Mouse (Mus musculus) stomach, embryonic 14.5 days (tissue): ENCODE measurements around the gene Tent5c. TPM values are rescaled to one million over a fixed set of nuclear protein-coding genes. Genes with fewer than 3 reads are reported as not detected.

Experiments used
- ATAC-seq: fragments of 200-750 bp; cut with Nextera tagmentation; 2 replicates; pipeline ENCODE4 v1.8.0; 2017; ENCODE audit warnings: low read depth, moderate TSS enrichment; ENCODE audit not compliant: insufficient number of reproducible peaks, insufficient read depth, low FRiP score
- H3K27ac ChIP-seq: fragments of 300-500 bp; sonication (generic); 2 replicates; pipeline ENCODE4 v1.5.1; 2014; ENCODE audit warnings: mild to moderate bottlenecking, low read length, moderate library complexity, mixed read lengths
- H3K27me3 ChIP-seq: fragments of 300-500 bp; sonication (generic); 2 replicates; pipeline ENCODE4 v1.6.1; 2014; ENCODE audit warnings: low read length, control low read depth, mixed read lengths; ENCODE audit not compliant: control insufficient read depth, insufficient read depth
- H3K36me3 ChIP-seq: fragments of 300-500 bp; sonication (generic); 2 replicates; pipeline ENCODE4 v1.6.1; 2014; ENCODE audit warnings: mild to moderate bottlenecking, control low read depth, low read length, moderate library complexity, mixed read lengths; ENCODE audit not compliant: control insufficient read depth, insufficient read depth
- H3K4me1 ChIP-seq: fragments of 300-500 bp; sonication (generic); 2 replicates; pipeline ENCODE4 v1.6.1; 2014; ENCODE audit warnings: low read length, control low read depth, mixed read lengths; ENCODE audit not compliant: control insufficient read depth, insufficient read depth
- H3K4me2 ChIP-seq: fragments of 300-500 bp; sonication (generic); replicated peaks from 2 replicates; pipeline ENCODE4 v1.6.1; 2014; ENCODE audit warnings: low read depth, low read length, control low read depth
- H3K4me3 ChIP-seq: fragments of 300-500 bp; sonication (generic); 2 replicates; pipeline ENCODE4 v1.5.1; 2014; ENCODE audit warnings: low read depth, low read length, control low read depth
- H3K9ac ChIP-seq: fragments of 300-500 bp; sonication (generic); replicated peaks from 2 replicates; pipeline ENCODE4 v1.6.1; 2014; ENCODE audit warnings: low read depth, mild to moderate bottlenecking, control low read depth, low read length, moderate library complexity, mixed read lengths
- H3K9me3 ChIP-seq: fragments of 300-500 bp; sonication (generic); 2 replicates; pipeline ENCODE4 v1.6.1; 2016; ENCODE audit warnings: low read depth, low read length, control low read depth; ENCODE audit not compliant: control insufficient read depth
- WGBS: fragments of 180-500 bp; shearing (Covaris S2); extraction: QIAGEN DNeasy Blood & Tissue Kit; methylation state at CpG from one replicate; pipeline ENCODE4 v1.1.7; 2014; 5-methylcytosine and 5-hydroxymethylcytosine counted together
- polyA plus RNA-seq: library from polyadenylated mRNA; unstranded; fragments of >200 nt; fragmentation: Nextera tagmentation; extraction: Ambion mirVana; gene quantifications from 2 replicates; pipeline ENCODE4 v1.2.1, GENCODE M21; 2014

The Tent5c gene
- polyA plus RNA-seq, 1 experiment from 2014 or later = 4.8 TPM

GRCm38 (mm10) chr3:100440009-100440408 is 49.1 kb downstream of the Tent5c start:
- Histone ChIP-seq H3K9me3 (no peaks in the 10 kb centered on the region), H3K27ac (no peak overlapping the region), H3K4me3 (no peak overlapping the region), H3K4me2 (no peak overlapping the region), H3K36me3 (no peaks in the 10 kb centered on the region), H3K27me3 (no peaks in the 10 kb centered on the region), H3K9ac (no peak overlapping the region), H3K4me1 (no peaks in the 10 kb centered on the region)
- ATAC-seq = no peak
- 42% methylated on average over 6 of the region's 6 CpGs for WGBS

- Histone ChIP-seq H3K4me1 (no peaks in the 10 kb centered on the region), H3K4me2 (no peak overlapping the region), H3K27ac (no peak overlapping the region), H3K9ac (no peak overlapping the region), H3K27me3 (no peaks in the 10 kb centered on the region), H3K36me3 (no peaks in the 10 kb centered on the region), H3K4me3 (no peak overlapping the region), H3K9me3 (no peaks in the 10 kb centered on the region)
- WGBS = 71% methylated on average over 3 of the region's 3 CpGs
- no peak for ATAC-seq
Observed at GRCm38 (mm10) chr3:100439088-100439487, 50.0 kb downstream of the Tent5c start.

GRCm38 (mm10) chr3:100438461-100439002 is 50.6 kb downstream of the Tent5c start:
- H3K36me3 ChIP-seq = no peaks in the 10 kb centered on the region
- ATAC-seq = peak; percentile 89; the same call in 1 of the 2 replicates
- no peaks in the 10 kb centered on the region for H3K4me1 ChIP-seq
- no peak overlapping the region for H3K27ac ChIP-seq
- no peak overlapping the region for H3K9ac ChIP-seq
- H3K4me2 ChIP-seq = no peak overlapping the region
- H3K4me3 ChIP-seq = no peak overlapping the region
- WGBS = 76% methylated on average over 4 of the region's 4 CpGs
- no peaks in the 10 kb centered on the region for H3K27me3 ChIP-seq
- no peaks in the 10 kb centered on the region for H3K9me3 ChIP-seq

- Histone ChIP-seq H3K9ac (no peak overlapping the region), H3K27me3 (no peaks in the 10 kb centered on the region), H3K4me3 (no peak overlapping the region), H3K9me3 (no peaks in the 10 kb centered on the region), H3K4me1 (no peaks in the 10 kb centered on the region), H3K4me2 (no peak overlapping the region), H3K27ac (no peak overlapping the region), H3K36me3 (no peaks in the 10 kb centered on the region)
- ATAC-seq = no peak
- 77% methylated on average over 7 of the region's 7 CpGs for WGBS
Observed at GRCm38 (mm10) chr3:100436756-100437155, 52.4 kb downstream of the Tent5c start.

GRCm38 (mm10) chr3:100431705-100432104 is 57.4 kb downstream of the Tent5c start:
- no peak overlapping the region for H3K9ac ChIP-seq
- no peaks in the 10 kb centered on the region for H3K4me1 ChIP-seq
- no peaks in the 10 kb centered on the region for H3K27me3 ChIP-seq
- ATAC-seq = no peak
- whole genome bisulfite sequencing = 85% methylated on average over 4 of the region's 4 CpGs
- no peaks in the 10 kb centered on the region for H3K9me3 ChIP-seq
- H3K4me2 ChIP-seq = no peak overlapping the region
- no peak overlapping the region for H3K27ac ChIP-seq
- no peaks in the 10 kb centered on the region for H3K36me3 ChIP-seq
- no peak overlapping the region for H3K4me3 ChIP-seq

GRCm38 (mm10) chr3:100430731-100431130 is 58.4 kb downstream of the Tent5c start:
- no peak for ATAC-seq
- Histone ChIP-seq H3K4me3 (no peak overlapping the region), H3K36me3 (no peaks in the 10 kb centered on the region), H3K9me3 (no peaks in the 10 kb centered on the region), H3K4me1 (no peaks in the 10 kb centered on the region), H3K9ac (no peak overlapping the region), H3K27me3 (no peaks in the 10 kb centered on the region), H3K4me2 (no peak overlapping the region), H3K27ac (no peak overlapping the region)
- WGBS = 81% methylated on average over 1 of the region's 1 CpGs

GRCm38 (mm10) chr3:100430101-100430500 is 59.0 kb downstream of the Tent5c start:
- no peak overlapping the region for H3K27ac ChIP-seq
- H3K9ac ChIP-seq = no peak overlapping the region
- no peak for ATAC-seq
- no peaks in the 10 kb centered on the region for H3K4me1 ChIP-seq
- H3K36me3 ChIP-seq = no peaks in the 10 kb centered on the region
- H3K9me3 ChIP-seq = no peaks in the 10 kb centered on the region
- H3K4me3 ChIP-seq = no peak overlapping the region
- H3K4me2 ChIP-seq = no peak overlapping the region
- WGBS = 91% methylated on average over 5 of the region's 5 CpGs
- no peaks in the 10 kb centered on the region for H3K27me3 ChIP-seq

- Histone ChIP-seq H3K9ac (no peak overlapping the region), H3K36me3 (no peaks in the 10 kb centered on the region), H3K4me3 (no peak overlapping the region), H3K27ac (no peak overlapping the region), H3K9me3 (no peaks in the 10 kb centered on the region), H3K27me3 (no peaks in the 10 kb centered on the region), H3K4me1 (no peaks in the 10 kb centered on the region), H3K4me2 (no peak overlapping the region)
- ATAC-seq = peak; percentile 77
- 60% methylated on average over 4 of the region's 4 CpGs for WGBS
Observed at GRCm38 (mm10) chr3:100429667-100430066, 59.5 kb downstream of the Tent5c start.

- Histone ChIP-seq H3K27ac (no peak overlapping the region), H3K4me2 (no peak overlapping the region), H3K4me1 (no peaks in the 10 kb centered on the region), H3K36me3 (no peaks in the 10 kb centered on the region), H3K4me3 (no peak overlapping the region), H3K27me3 (no peaks in the 10 kb centered on the region), H3K9me3 (no peaks in the 10 kb centered on the region), H3K9ac (no peak overlapping the region)
- ATAC-seq = no peak
- 49% methylated on average over 6 of the region's 6 CpGs for WGBS
Observed at GRCm38 (mm10) chr3:100427548-100427947, 61.6 kb downstream of the Tent5c start.
